Mouse (Mus musculus): ENCODE results near the gene Tmcc3.

DNA sequence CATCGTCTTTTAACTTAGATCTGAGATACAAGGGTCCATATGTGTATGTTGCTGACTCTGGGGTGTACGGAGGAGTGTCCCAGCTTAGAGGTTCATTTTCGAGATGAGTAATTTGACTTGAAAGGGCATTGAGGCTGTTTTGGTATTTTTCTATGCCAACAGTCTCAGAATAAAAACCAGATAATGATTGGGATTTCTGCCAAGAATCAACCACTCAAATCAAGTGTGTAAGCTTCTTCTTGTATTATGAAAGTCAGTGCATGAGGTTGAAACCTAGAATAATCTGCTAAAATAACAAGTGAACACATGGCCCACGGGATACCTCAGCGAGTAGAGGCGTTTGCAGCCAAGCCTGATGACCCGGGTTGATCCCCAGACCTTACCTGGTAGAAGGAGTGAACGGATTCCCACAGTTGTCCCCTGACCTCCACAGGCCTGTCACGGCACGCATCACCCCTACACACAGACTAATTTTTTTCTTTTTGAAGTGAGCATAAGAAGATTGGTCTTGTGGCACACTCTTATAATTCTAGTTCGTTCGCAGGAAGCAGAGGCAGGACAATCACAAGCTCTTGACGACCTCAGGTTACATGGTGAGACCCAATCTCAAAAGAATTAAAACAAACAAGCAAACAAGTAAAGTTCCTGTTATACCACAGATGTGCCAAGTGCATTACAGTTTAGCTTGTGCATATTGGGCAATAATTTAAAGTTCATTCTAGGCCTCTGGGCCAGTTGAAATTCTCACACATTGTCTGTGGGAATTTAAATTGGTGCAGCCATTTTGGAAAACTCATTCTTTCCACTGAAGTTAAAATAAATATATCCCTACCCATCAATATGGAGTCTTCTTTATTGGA lies 165.8 kb downstream of the Tmcc3 start:
- no peak for TF ChIP-seq POLR2A (IDR thresholded peaks at IDR 0.05; ENCODE audit: low read depth, low read length)
- TF ChIP-seq CTCF (IDR thresholded peaks at IDR 0.05; ENCODE audit: extremely low read depth, insufficient read depth, insufficient read length, insufficient replicate concordance): no peak
